Mouse (Mus musculus) MN1 (cell line): Measurements from ENCODE around the gene Gck.
"Not testable (repeated sequence)": the region's sequence is repeated elsewhere in the genome, so short reads cannot be mapped to it uniquely, and the experiment has no call there.

Experiments used
- DNase-seq: peaks from one replicate; pipeline ENCODE4 v3.0.0-alpha.2; 2016; ENCODE audit warnings: low spot score

Gene Gck

GRCm38 (mm10) chr11:5908642-5909041 lies 41.2 kb downstream of the Gck start:
- DNase-seq, result no peak

- no peak for DNase-seq
Observed at GRCm38 (mm10) chr11:5907096-5907495, 42.8 kb downstream of the Gck start.

GRCm38 (mm10) chr11:5905778-5906518 lies 43.9 kb downstream of the Gck start:
- DNase-seq, result no peak

- no peak for DNase-seq
Observed at GRCm38 (mm10) chr11:5904871-5905270, 45.0 kb downstream of the Gck start.

- no peak for DNase-seq
Observed at GRCm38 (mm10) chr11:5904357-5904756, 45.5 kb downstream of the Gck start.

GRCm38 (mm10) chr11:5903844-5904243 lies 46.0 kb downstream of the Gck start:
- DNase-seq, result no peak

- no peak for DNase-seq
Observed at GRCm38 (mm10) chr11:5902390-5902789, 47.5 kb downstream of the Gck start.

GRCm38 (mm10) chr11:5901950-5902349 lies 47.9 kb downstream of the Gck start:
- DNase-seq, result no peak

- no peak for DNase-seq
Observed at GRCm38 (mm10) chr11:5901320-5901719, 48.6 kb downstream of the Gck start.

- no peak for DNase-seq
Observed at GRCm38 (mm10) chr11:5899286-5899685, 50.6 kb downstream of the Gck start.

- no peak for DNase-seq
Observed at GRCm38 (mm10) chr11:5898531-5898930, 51.4 kb downstream of the Gck start, which contains the start of gene Myl7. Myl7 (minus strand) TSS chr11:5898782.

GRCm38 (mm10) chr11:5897839-5898238 lies 52.0 kb downstream of the Gck start:
- DNase-seq, result no peak

GRCm38 (mm10) chr11:5897230-5897629 lies 52.7 kb downstream of the Gck start:
- DNase-seq, result no peak

GRCm38 (mm10) chr11:5893807-5894206 lies 56.1 kb downstream of the Gck start:
- no peak for DNase-seq

GRCm38 (mm10) chr11:5892810-5893368 lies 57.0 kb downstream of the Gck start:
- DNase-seq, result peak; percentile 61

GRCm38 (mm10) chr11:5892151-5892591 lies 57.7 kb downstream of the Gck start:
- peak; percentile 30 for DNase-seq

GRCm38 (mm10) chr11:5888563-5888962 lies 61.3 kb downstream of the Gck start:
- not testable (repeated sequence) for DNase-seq

GRCm38 (mm10) chr11:5887250-5887649 lies 62.6 kb downstream of the Gck start:
- DNase-seq, result no peak

- peak; percentile 89 for DNase-seq
Observed at GRCm38 (mm10) chr11:5886187-5886586, 63.7 kb downstream of the Gck start.

- no peak for DNase-seq
Observed at GRCm38 (mm10) chr11:5882518-5882917, 67.4 kb downstream of the Gck start.

GRCm38 (mm10) chr11:5879905-5880304 lies 70.0 kb downstream of the Gck start:
- peak; percentile 46 for DNase-seq

- DNase-seq, result peak; percentile 62
Observed at GRCm38 (mm10) chr11:5878661-5879060, 71.2 kb downstream of the Gck start.

- peak; percentile 100 for DNase-seq
Observed at GRCm38 (mm10) chr11:5877921-5878526, 71.9 kb downstream of the Gck start, which contains the start of gene Pold2. Pold2 (minus strand) TSS chr11:5878292.
